Mouse (Mus musculus): ENCODE measurements around the gene Sccpdh. TPM values are rescaled to one million over a fixed set of nuclear protein-coding genes. Genes with fewer than 3 reads are reported as not detected.
"Not testable (repeated sequence)": the region's sequence is repeated elsewhere in the genome, so short reads cannot be mapped to it uniquely, and the experiment has no call there.

Sccpdh gene
- polyA plus RNA-seq, 1 experiment from 2014 or later: 15.8 TPM

DNA sequence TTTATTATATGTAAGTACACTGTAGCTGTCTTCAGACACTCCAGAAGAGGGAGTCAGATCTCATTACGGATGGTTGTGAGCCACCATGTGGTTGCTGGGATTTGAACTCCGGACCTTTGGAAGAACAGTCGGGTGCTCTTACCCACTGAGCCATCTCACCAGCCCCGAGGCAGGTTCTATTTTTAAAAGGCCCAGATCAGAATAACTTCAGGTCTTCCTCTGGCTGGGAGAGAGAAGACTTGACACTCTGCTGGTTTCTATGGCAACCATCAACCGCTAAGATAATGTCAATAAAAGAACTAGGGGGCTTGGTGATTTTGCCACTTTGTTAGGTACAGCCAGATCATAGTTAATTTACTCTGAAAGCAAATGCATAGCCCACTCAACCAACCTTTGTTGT is 19.3 kb upstream of the Sccpdh start:
- not testable (repeated sequence) for H3K4me3 ChIP-seq (ENCODE audit: inconsistent target); H3K79me2 ChIP-seq (ENCODE audit: inconsistent target); H3K36me3 ChIP-seq (ENCODE audit: inconsistent target); H3K27ac ChIP-seq
- WGBS (ENCODE audit: missing documents): 76% methylated on average over 2 of the region's 5 CpGs

DNA sequence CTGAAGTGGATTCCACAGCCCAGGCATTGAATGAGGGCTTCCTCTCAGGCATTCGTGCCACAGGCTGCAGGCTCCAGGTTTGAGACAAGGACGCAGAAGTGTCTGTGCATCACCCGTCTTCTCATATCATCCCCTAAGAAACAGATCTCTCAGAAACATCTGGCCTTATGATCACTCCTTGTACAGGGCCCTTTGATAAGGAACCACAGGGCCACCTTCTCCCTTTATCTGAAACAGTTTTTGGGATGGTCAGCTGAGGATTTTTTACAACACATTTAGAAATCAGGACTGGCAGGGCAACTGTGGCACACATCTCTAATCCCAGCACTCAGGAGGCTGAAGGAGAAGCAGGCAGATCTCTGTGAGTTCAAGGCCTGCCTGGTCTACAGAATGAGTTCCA is 18.7 kb upstream of the Sccpdh start:
- Histone ChIP-seq H3K79me2 (ENCODE audit: inconsistent target) (no peaks in the 10 kb centered on the region), H3K27ac (no peak overlapping the region), H3K4me3 (ENCODE audit: inconsistent target) (no peak overlapping the region), H3K36me3 (ENCODE audit: inconsistent target) (no peaks in the 10 kb centered on the region)
- WGBS (ENCODE audit: missing documents): 87% methylated on average over 3 of the region's 3 CpGs

DNA sequence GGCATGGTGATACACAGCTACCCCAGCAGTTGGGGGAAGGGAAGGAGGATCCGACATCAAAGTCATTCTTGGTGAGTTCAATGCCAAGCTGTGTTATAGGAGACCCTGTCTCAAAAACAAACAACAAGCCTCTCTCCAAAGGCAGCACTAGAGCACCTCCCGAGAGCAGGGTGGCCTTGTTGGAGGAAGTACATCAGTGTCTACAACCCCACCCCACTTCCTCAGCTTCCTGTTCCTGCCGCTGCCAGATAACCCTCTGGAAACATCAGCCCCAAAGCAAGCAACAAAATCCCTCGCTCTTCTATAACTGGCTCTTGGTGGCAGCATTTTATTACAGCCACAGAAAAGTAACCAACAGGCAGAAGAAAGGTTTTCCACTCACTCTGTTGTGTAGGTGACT is 17.7 kb upstream of the Sccpdh start:
- no peak overlapping the region for H3K4me3 ChIP-seq (ENCODE audit: inconsistent target)
- 24% methylated on average over 4 of the region's 4 CpGs for WGBS (ENCODE audit: missing documents)
- H3K79me2 ChIP-seq (ENCODE audit: inconsistent target): no peaks in the 10 kb centered on the region
- H3K36me3 ChIP-seq (ENCODE audit: inconsistent target): no peaks in the 10 kb centered on the region
- H3K27ac ChIP-seq: no peak overlapping the region

DNA sequence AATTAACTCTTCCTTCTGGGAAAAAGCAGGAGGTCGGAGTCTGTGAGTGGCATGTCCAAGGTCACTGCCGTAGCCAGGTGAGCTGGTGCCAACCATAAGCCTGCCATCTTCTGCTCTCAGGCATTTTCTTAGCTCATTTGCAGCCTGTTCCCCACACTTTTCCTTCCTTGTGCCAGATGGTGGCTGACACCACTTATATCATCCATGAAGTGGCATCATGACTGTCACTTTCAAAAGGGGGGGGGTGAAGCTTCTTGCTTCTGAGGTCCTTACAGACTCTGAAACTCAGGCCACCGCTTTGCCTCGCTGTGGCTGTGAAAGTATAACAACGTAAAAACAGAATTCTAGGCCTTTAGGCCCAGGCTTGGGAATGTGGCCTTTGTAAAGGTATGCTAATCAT is 16.8 kb upstream of the Sccpdh start:
- no peak overlapping the region for H3K27ac ChIP-seq
- no peak overlapping the region for H3K4me3 ChIP-seq (ENCODE audit: inconsistent target)

DNA sequence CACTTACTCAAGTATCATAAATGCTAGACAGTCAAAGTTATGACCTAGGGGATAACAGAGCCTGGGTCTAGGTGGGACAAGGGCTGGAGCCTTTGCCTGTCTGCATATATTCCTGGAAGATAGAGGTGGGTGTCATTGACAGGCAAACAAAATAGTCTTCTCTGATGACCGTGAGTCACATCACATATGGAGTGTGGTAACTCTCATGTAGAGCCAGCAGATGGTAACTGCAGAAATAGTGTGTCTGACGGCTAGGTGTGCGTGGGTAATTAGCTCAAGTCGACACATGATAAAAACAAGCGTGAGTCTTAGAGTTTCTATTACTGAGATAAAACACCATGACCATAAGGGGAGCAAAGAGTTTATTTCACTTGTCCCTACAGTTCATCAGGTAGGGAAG is 4.9 kb upstream of the Sccpdh start:
- no peaks in the 10 kb centered on the region for H3K36me3 ChIP-seq (ENCODE audit: inconsistent target)
- H3K4me3 ChIP-seq (ENCODE audit: inconsistent target): no peak overlapping the region
- WGBS (ENCODE audit: missing documents): 86% methylated on average over 5 of the region's 5 CpGs
- no peaks in the 10 kb centered on the region for H3K79me2 ChIP-seq (ENCODE audit: inconsistent target)
- no peak overlapping the region for H3K27ac ChIP-seq

More for the DNA sequence above, 16.8 kb upstream of the Sccpdh start:
- Histone ChIP-seq H3K79me2 (ENCODE audit: inconsistent target) (no peaks in the 10 kb centered on the region), H3K36me3 (ENCODE audit: inconsistent target) (no peaks in the 10 kb centered on the region)
- WGBS (ENCODE audit: missing documents): 97% methylated on average over 5 of the region's 5 CpGs

DNA sequence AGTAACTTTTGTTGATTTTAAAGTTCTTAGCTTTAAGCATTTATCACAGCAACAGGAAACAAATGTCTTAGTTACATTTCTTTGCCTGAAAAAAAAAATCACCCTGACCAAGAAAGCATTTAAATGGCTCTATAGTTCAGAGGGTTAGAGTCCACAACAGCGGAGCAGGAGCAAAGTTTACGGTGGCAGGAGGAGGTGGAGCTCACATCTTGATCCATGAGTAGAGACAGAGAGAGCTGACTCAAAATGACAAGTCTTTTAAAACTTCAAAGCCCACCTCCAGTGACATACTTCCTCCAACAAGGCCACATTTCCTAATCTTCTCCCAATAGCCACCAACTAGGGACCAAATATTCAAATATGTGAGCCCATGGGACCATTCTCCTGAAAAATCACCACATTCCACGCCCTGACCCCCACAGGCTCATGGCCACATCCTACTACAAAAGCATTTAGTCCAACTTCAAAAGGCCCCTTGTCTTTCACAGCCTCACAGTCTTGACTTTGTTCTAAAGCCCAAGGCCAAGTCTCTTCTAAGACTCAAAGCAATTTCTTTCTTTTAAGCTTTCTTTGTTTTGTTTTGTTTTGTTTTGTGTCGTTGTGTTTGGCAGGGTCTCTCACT is 3.6 kb upstream of the Sccpdh start:
- Histone ChIP-seq H3K36me3 (ENCODE audit: inconsistent target) (no peaks in the 10 kb centered on the region), H3K4me3 (ENCODE audit: inconsistent target) (no peak overlapping the region), H3K79me2 (ENCODE audit: inconsistent target) (no peaks in the 10 kb centered on the region), H3K27ac (no peak overlapping the region)
- WGBS (ENCODE audit: missing documents): 94% methylated on average over 4 of the region's 4 CpGs

DNA sequence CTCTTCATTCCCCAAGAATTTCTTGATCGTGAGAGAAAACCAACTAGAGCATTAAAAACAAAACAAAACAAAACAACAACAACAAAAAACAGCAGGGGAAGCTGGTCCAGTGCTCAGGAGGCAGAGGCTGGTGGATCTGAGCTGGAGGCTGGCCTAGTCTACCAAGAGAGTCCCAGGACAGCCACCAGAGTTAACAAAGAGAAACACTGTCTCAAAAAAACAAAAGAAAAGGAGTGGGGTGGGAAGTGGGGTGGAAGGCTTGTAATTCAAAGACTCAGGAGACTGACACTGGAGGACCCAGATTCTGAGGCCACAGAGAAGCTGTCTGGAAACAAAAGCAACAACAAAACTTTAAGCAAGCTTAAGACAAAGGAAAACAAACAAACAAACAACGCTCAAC is 1.0 kb upstream of the Sccpdh start:
- H3K27ac ChIP-seq: no peak overlapping the region
- no peaks in the 10 kb centered on the region for H3K36me3 ChIP-seq (ENCODE audit: inconsistent target)
- H3K4me3 ChIP-seq (ENCODE audit: inconsistent target): no peak overlapping the region
- no peaks in the 10 kb centered on the region for H3K79me2 ChIP-seq (ENCODE audit: inconsistent target)
- WGBS (ENCODE audit: missing documents): 92% methylated on average over 2 of the region's 2 CpGs

DNA sequence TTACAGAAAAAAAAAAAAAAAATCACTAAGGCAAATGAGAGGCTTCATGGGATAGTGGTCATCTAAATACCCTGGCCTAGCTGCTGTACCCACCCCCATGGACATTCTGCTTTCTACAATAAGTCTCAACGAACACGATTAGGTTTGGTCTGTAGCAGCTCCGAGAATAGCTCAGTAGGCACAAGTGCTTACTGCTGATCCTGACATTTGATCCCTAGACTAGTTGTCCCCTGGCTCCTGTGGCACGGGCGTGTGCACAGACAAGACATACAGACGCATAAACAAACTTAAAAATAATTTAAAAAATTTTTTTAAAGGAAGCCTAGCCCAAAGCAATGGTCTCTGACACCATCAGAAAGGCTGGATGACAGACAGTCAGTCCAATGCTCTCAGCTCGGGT is 560 bp upstream of the Sccpdh start:
- Histone ChIP-seq H3K79me2 (ENCODE audit: inconsistent target) (no peaks in the 10 kb centered on the region), H3K36me3 (ENCODE audit: inconsistent target) (no peaks in the 10 kb centered on the region), H3K4me3 (ENCODE audit: inconsistent target) (peak overlapping the region; percentile 22; the same call in 1 of the 2 replicates), H3K27ac (no peak overlapping the region)
- 54% methylated on average over 7 of the region's 7 CpGs for WGBS (ENCODE audit: missing documents)

DNA sequence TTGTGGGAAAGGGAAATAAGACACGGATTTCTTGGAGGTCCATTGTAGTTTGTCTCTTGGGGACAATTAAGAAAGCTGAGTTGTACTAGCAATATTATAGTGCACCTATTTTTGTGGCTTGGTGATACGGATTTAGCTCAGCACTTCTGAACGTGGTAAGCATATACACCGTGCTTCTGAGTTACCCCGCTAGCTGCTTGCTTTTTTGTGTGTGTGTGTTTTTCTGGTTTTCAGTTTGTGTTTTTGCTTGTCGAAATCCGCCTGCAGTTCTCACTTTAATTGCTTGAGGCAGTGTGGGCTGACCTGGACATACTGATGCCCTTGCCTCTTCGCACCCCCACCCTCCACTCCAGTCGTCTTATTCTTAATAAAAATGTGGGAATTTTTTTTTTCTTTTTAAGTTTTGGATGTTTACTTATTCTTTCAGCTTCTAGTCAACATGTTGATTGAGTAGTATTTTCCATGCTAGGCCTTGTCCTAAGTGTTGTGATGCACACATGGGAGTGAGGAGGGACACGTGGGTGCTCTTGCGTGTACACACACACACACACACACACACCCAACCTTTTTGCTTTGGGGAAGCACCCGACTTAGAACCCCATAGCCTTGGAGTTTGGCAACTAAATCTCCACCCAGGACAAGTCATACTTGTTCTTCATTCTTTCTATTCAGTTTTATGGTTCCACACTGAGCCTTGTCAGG is 977 bp downstream of the Sccpdh start:
- H3K27ac ChIP-seq: no peak overlapping the region
- H3K4me3 ChIP-seq (ENCODE audit: inconsistent target): peak overlapping the region; percentile 32
- 18% methylated on average over 10 of the region's 12 CpGs for WGBS (ENCODE audit: missing documents)
- H3K79me2 ChIP-seq (ENCODE audit: inconsistent target): no peaks in the 10 kb centered on the region
- H3K36me3 ChIP-seq (ENCODE audit: inconsistent target): no peaks in the 10 kb centered on the region

DNA sequence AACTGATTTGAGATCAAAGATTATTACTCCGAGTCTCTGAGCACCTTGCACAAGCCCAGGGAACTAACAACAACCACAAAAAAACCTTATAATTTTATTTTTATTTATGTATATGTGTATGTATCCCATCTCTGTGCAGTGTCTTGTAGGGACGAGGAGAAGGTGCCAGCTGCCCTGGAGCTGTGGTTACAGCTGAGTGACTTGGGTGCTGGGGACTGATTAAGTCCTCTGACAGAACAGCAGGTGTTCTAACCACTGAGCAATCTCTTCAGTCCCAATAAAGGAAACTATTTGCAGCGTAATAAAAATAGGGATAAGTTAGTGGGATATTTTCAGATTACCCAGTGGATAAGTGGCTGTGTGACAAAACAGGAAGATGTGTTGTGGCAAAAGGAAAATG is 6.3 kb downstream of the Sccpdh start:
- no peaks in the 10 kb centered on the region for H3K79me2 ChIP-seq (ENCODE audit: inconsistent target)
- no peaks in the 10 kb centered on the region for H3K36me3 ChIP-seq (ENCODE audit: inconsistent target)
- 94% methylated on average over 3 of the region's 3 CpGs for WGBS (ENCODE audit: missing documents)
- H3K4me3 ChIP-seq (ENCODE audit: inconsistent target): no peak overlapping the region
- H3K27ac ChIP-seq: no peak overlapping the region

DNA sequence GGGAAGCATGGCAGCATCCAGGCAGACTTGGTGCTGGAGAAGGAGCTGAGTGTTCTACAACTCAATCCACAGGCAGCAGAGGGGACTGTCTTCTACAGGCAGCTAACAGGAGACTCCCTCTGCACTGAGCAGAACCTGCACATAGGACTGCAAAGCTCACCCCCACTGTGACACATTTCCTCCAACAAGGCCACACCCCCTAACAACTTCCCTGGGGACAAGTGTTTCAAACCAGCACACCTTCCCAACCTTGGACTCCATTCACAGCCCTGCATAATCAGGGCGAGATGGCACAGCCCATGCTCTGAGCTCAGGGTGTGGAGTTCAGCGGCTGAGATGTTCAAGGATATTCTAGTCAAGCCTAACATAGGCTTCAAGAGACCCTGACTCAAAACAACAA is 9.0 kb downstream of the Sccpdh start:
- H3K36me3 ChIP-seq (ENCODE audit: inconsistent target): no peaks in the 10 kb centered on the region
- no peak overlapping the region for H3K27ac ChIP-seq
- no peak overlapping the region for H3K4me3 ChIP-seq (ENCODE audit: inconsistent target)
- no peaks in the 10 kb centered on the region for H3K79me2 ChIP-seq (ENCODE audit: inconsistent target)
- 93% methylated on average over 2 of the region's 2 CpGs for WGBS (ENCODE audit: missing documents)

DNA sequence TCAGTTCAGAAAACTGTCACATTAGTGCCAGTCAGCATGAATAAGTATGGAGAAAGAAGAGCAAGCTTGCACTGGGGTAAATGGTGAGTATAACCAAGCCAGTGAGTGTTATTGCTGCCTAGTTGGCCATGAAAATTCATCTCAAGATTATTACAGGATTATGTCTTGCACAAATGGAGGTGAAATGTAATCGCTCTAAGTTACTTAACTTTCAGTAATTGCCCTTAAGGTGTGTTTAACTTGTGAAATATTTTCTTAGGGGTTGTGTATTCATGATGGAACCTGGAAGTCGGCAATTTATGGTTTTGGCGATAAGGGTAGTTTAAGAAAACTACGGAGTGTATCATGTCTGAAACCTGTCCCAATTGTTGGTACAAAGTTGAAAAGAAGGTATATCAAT is 11.3 kb downstream of the Sccpdh start:
- Histone ChIP-seq H3K36me3 (ENCODE audit: inconsistent target) (no peaks in the 10 kb centered on the region), H3K27ac (no peak overlapping the region), H3K79me2 (ENCODE audit: inconsistent target) (no peaks in the 10 kb centered on the region), H3K4me3 (ENCODE audit: inconsistent target) (no peak overlapping the region)
- 99% methylated on average over 4 of the region's 4 CpGs for WGBS (ENCODE audit: missing documents)

DNA sequence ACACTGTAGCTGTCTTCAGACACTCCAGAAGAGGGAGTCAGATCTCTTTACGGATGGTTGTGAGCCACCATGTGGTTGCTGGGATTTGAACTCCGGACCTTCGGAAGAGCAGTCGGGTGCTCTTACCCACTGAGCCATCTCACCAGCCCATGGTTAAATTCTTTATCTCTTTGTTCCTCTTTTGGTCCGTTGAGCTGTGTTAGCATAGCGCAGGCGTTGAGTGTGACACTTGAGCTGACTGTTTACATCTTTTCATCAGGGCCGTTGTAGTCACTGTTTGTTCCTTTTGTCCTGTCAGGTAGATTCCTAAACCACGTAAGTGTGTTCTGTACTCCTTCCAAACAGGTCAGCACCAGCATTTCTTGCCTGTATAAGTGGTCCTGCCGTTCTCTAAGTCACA is 14.7 kb downstream of the Sccpdh start:
- H3K27ac ChIP-seq; H3K4me3 ChIP-seq (ENCODE audit: inconsistent target); H3K79me2 ChIP-seq (ENCODE audit: inconsistent target); H3K36me3 ChIP-seq (ENCODE audit: inconsistent target): not testable (repeated sequence)
- 89% methylated on average over 9 of the region's 10 CpGs for WGBS (ENCODE audit: missing documents)

DNA sequence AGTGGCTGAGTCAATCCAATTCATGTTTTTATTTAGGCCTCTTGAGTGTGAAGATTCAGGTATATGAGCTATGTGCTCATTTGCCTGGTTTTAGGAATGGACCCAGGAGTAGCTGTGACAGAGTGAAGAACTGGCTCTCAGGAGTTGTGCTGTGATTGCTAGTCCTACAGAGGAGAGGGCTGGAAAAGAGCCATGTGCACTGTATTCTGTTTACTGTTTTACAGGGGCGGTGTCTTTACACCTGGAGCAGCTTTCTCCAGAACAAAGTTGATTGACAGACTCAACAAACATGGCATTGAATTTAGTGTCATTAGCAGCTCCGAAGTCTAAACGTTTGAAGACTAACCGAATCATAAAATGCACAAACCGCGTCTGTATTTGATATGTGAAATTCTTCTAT is 18.3 kb downstream of the Sccpdh start:
- 94% methylated on average over 6 of the region's 6 CpGs for WGBS (ENCODE audit: missing documents)

DNA sequence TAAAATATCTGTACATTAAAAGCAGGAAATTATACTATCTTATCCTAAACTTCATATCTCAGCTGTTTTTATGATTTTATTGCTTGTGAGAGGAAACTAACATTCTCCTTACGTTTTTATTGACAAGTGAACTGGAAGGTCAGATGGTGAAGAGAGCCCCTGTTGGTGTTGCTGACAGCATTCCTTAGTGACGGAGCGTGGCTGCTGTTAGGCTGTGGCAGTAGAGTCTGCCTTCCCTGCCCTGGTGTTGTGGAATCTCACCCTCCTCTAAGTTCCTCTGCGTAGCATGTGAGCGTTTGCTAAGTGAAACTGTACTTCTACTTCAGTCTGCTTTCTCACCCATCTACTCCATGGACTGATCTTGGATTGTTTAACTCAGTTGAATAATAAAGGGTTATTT is 18.8 kb downstream of the Sccpdh start:
- Histone ChIP-seq H3K79me2 (ENCODE audit: inconsistent target) (no peaks in the 10 kb centered on the region), H3K36me3 (ENCODE audit: inconsistent target) (no peaks in the 10 kb centered on the region), H3K27ac (no peak overlapping the region), H3K4me3 (ENCODE audit: inconsistent target) (no peak overlapping the region)
- WGBS (ENCODE audit: missing documents): 98% methylated on average over 5 of the region's 5 CpGs

More for the DNA sequence above, 18.3 kb downstream of the Sccpdh start:
- H3K4me3 ChIP-seq (ENCODE audit: inconsistent target): no peak overlapping the region
- H3K36me3 ChIP-seq (ENCODE audit: inconsistent target): no peaks in the 10 kb centered on the region
- no peak overlapping the region for H3K27ac ChIP-seq
- no peaks in the 10 kb centered on the region for H3K79me2 ChIP-seq (ENCODE audit: inconsistent target)

DNA sequence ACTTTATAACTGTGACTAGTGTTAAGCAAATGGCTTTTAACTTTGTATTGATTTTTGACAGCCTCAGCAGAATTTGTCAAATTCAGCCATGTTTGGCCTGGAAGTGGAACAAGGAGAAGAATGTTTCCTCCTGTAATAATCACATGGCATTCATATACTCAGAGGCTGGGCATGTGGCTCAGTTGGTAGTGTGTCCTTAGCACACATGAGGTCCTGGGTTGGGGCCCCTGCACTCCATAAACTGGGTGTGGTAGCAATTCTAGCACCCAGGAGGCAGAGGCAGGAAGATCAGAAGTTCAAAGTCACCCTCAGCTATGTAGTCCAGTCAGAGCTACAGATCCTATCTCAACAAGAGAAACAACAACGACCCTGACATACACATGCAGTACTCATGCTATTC is 19.3 kb downstream of the Sccpdh start:
- no peaks in the 10 kb centered on the region for H3K79me2 ChIP-seq (ENCODE audit: inconsistent target)
- no peaks in the 10 kb centered on the region for H3K36me3 ChIP-seq (ENCODE audit: inconsistent target)
- 71% methylated on average over 1 of the region's 1 CpGs for WGBS (ENCODE audit: missing documents)

More for the DNA sequence above, 19.3 kb downstream of the Sccpdh start:
- H3K4me3 ChIP-seq (ENCODE audit: inconsistent target): no peak overlapping the region
- H3K27ac ChIP-seq: no peak overlapping the region
